10 mouse cellular contexts compared by ENCODE assay signal in genomic region chr13:20271799-20272198, GRCm38 (mm10).
A peak's percentile ranks its signal among the peaks of the same experiment; 100 is the strongest.
DNase-seq lines count a peak whose midpoint lies in the region; ATAC-seq and TF ChIP-seq lines count a peak whose summit lies in the region.
"Had no signal": no experiment of that assay in that cellular context is flagged by ENCODE, and none has a peak within 500 bp of the region (broad histone marks: within the 10 kb centered on the region; RNA-seq: fewer than 3 reads in every experiment).

No protein-coding gene starts in this region.

- no peak overlapping the region for H3K27ac ChIP-seq in kidney, embryonic 15.5 days
- no peak overlapping the region for H3K27ac ChIP-seq in stomach, postnatal 0 days (replicated peaks)

- no peaks in the 10 kb centered on the region for H3K36me3 ChIP-seq in kidney, embryonic 15.5 days
- H3K36me3 ChIP-seq in stomach, postnatal 0 days (ENCODE audit: control insufficient read depth, insufficient read depth, low read length), result no peaks in the 10 kb centered on the region

- TF ChIP-seq CTCF in stomach, postnatal 0 days (IDR thresholded peaks at IDR 0.05; ENCODE audit: low read depth), result peak; percentile 75

- no peak overlapping the region for H3K9ac ChIP-seq in kidney, embryonic 15.5 days
- H3K9ac ChIP-seq in stomach, postnatal 0 days (ENCODE audit: low read length), result no peak overlapping the region

- whole genome bisulfite sequencing in kidney, embryonic 15.5 days, result 41% methylated on average over 3 of the region's 3 CpGs
- 45% methylated on average over 3 of the region's 3 CpGs for WGBS in stomach, postnatal 0 days

- no peaks in the 10 kb centered on the region for H3K4me1 ChIP-seq in kidney, embryonic 15.5 days
- no peaks in the 10 kb centered on the region for H3K4me1 ChIP-seq in stomach, postnatal 0 days (replicated peaks; ENCODE audit: control insufficient read depth, insufficient read depth)

- no peaks in the 10 kb centered on the region for H3K27me3 ChIP-seq in kidney, embryonic 15.5 days
- H3K27me3 ChIP-seq in stomach, postnatal 0 days (ENCODE audit: control insufficient read depth, insufficient read depth, low read length), result no peaks in the 10 kb centered on the region
- H3K27me3 ChIP-seq: CH12.LX had no signal

- no peak overlapping the region for H3K4me3 ChIP-seq in kidney, embryonic 15.5 days (replicated peaks)
- no peak overlapping the region for H3K4me3 ChIP-seq in stomach, postnatal 0 days (ENCODE audit: low read depth, low read length)

- TF ChIP-seq EP300 in stomach, postnatal 0 days (optimal IDR thresholded peaks at IDR 0.05), result no peak

- ATAC-seq in kidney, embryonic 15.5 days (replicated peaks; ENCODE audit: low FRiP score), result no peak
- no peak for ATAC-seq in stomach, postnatal 0 days (ENCODE audit: low FRiP score, low TSS enrichment)

- intact Hi-C loops in heart, postnatal 14 days (cut with DNase I), result loop anchor here (2.0 to 5.0 kb wide), 4 partner anchors 89 to 574 kb away; partner anchors contain the start of genes Elmo1 and Nme8

- H3K4me2 ChIP-seq in kidney, embryonic 15.5 days, result no peak overlapping the region
- no peak overlapping the region for H3K4me2 ChIP-seq in stomach, postnatal 0 days (replicated peaks; ENCODE audit: low read depth)

- no peaks in the 10 kb centered on the region for H3K9me3 ChIP-seq in kidney, embryonic 15.5 days (replicated peaks)
- H3K9me3 ChIP-seq in stomach, postnatal 0 days (ENCODE audit: control insufficient read depth, low read length), result no peaks in the 10 kb centered on the region

- peak; percentile 14 to 26 for DNase-seq in cerebellum, postnatal 36 days
- no peak for DNase-seq in cerebellum, adult 11 months
- DNase-seq in kidney, postnatal 10 days, result peak; percentile 41
- peak; percentile 20 for DNase-seq in retina, embryonic 14.5 days (ENCODE audit: low spot score)
- no peak for DNase-seq in retina, postnatal 1 day
- DNase-seq in stomach, postnatal 0 days (ENCODE audit: low spot score), result no peak
- no peak for DNase-seq in heart, postnatal 14 days
- DNase-seq: kidney, adult 18-20 months had no signal

Comparison
In these comparisons a context has a peak if more than half of its experiments do, and no peak if none do; other contexts are left out.
1. DNase-seq: peak in cerebellum, postnatal 36 days (2 of 2), kidney, postnatal 10 days (single experiment) and retina, embryonic 14.5 days (single experiment); none in cerebellum, adult 11 months (single experiment), retina, postnatal 1 day (single experiment), stomach, postnatal 0 days (single experiment) and heart, postnatal 14 days (0 of 2).